Mouse (Mus musculus) left cerebral cortex, adult 18-20 months (tissue): ENCODE results near the gene Zbed6. TPM values are rescaled to one million over a fixed set of nuclear protein-coding genes. Genes with fewer than 3 reads are reported as not detected.

Experiments
- DNase-seq, 2 experiments: peaks; one replicate each; pipeline ENCODE4 v3.0.0; 2021 to 2022; ENCODE audit warnings: low spot score in 2 of 2, mixed read lengths in 1 of 2
- total RNA-seq, 2 experiments: library from RNA; stranded (reverse); gene quantifications; 2 replicates each; pipeline ENCODE4 v1.2.3; 2021

Gene Zbed6
- total RNA-seq, 2 experiments from 2014 or later: 8.3 TPM

- DNase-seq: peak; percentile 19 to 44
Observed at GRCm38 (mm10) chr1:133663427-133663826, 2.7 kb upstream of the Zbed6 start.

- DNase-seq: no peak
Observed at GRCm38 (mm10) chr1:133662941-133663340, 2.3 kb upstream of the Zbed6 start.

- peak; percentile 87 to 93 for DNase-seq
Observed at GRCm38 (mm10) chr1:133661203-133661933, 683 bp upstream of the Zbed6 start, which contains the start of gene Gm38394. TSS of gene Gm38394 (minus strand) at chr1:133661318.

GRCm38 (mm10) chr1:133658878-133659277, 1.8 kb downstream of the Zbed6 start:
- no peak for DNase-seq

- DNase-seq: no peak
Observed at GRCm38 (mm10) chr1:133656811-133657210, 3.9 kb downstream of the Zbed6 start.

- DNase-seq: no peak
Observed at GRCm38 (mm10) chr1:133653033-133653432, 7.7 kb downstream of the Zbed6 start.

DNA sequence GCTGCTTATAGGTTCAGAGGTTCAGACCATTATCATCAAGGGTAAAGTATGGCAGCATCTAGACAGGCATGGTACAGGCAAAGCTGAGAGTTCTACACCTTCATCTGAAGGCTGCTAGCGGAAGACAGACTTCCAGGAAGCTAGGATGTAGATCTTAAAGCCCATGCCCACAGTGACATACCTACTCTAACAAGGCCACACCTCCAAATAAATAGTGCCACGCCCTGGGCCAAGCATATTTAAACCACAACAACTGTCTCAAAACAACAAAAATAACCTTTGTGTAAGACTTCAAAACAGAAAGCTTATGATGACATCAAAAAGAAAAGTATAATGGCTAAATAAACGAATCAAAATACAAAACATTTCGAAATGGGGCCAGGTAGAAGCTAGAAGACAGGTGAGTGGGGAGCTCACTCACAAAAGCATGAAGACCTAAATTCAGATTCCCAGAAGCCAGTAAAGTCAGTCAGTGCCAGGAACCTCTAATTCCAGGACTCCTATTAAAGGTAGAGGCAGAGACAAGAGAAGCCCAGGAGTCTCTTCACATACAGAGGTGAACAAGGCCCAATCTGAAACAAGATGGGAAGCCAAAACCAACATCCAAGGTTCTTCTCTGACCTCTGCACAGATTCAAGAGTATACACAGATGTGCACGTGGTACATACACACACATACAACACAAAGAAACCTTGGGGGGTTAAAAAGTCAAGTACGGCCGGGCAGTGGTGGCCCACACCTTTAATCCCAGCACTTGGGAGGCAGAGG, 10.2 kb downstream of the Zbed6 start:
- no peak for DNase-seq

DNA sequence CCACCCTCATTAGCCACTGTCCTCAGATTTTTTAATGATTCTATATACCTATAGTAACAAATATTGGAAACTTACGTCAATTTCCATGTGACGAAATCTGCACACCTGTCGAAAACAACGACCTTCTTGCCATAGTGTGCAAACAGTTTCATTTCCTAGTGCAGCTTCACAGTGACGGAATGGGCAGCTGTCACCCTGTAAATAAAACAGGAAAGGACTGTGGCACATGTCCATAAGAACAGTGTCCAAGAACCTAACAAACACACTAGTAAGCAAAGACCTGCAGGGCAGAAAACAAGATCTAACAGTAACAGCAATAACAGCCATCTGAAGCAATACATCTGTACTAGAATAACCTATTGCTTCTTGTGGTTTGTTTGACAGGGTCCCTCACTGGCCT, 15.0 kb downstream of the Zbed6 start:
- DNase-seq: no peak

- DNase-seq: no peak
Observed at GRCm38 (mm10) chr1:133641163-133641562, 19.5 kb downstream of the Zbed6 start.

- DNase-seq: no peak
Observed at GRCm38 (mm10) chr1:133638517-133638916, 22.2 kb downstream of the Zbed6 start.

DNA sequence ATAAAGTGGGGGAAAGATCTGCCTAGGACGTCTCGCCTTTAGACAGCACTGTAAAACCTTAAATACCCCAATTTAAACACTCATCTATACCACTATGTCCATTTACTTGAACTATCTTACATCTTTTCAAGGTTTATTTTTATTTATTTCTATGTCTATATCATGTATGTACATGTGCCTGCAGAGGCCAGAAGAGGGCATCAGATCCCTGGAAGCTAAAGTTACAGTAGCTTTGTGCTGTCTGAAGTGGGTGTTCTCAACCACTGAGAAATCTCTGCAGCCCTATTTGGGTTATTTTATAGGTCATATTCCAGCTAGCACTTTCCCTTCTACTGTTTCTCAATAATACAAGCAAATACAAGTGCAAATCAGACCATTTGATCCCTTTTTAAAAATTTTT, 28.5 kb downstream of the Zbed6 start:
- DNase-seq: no peak

DNA sequence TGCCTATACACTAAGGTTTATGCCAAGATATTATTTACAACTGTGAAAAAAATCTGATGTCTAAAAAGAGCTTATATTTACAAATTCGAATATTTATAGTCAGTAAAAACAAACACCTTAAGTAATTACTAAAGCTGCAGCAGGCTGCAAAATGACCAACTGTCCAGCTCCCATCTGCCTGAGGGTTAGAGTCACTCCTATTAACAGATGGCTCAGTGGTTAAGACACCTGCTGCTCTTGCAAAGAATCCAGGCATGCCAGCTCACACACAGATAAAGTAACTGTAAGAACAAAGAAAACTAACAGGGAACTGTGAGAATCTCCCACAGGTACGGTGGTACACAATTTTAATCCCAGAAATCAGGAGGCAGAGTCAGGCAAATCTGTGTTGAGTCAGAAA, 35.6 kb downstream of the Zbed6 start:
- no peak for DNase-seq

- DNase-seq: no peak
Observed at GRCm38 (mm10) chr1:133618311-133618710, 42.4 kb downstream of the Zbed6 start.

GRCm38 (mm10) chr1:133617908-133618307, 42.8 kb downstream of the Zbed6 start:
- no peak for DNase-seq

DNA sequence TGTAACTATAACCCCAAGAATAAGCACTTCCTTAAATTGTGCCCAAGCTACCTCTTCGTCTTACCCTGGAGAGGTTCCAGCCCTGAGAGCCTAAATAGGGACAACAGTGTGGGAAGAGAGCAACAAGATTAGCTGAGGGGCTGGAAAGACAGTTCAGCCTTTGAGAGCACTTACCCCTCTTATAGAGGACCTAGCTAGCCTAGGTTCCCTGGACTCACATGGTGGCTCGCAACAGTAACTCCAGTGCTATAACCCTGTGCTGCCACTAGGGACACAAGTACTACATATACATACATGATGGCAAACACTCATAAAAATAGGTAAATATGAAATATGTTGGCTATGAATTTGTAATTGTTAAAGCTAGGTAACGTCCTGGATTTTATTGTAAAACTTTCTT, 46.9 kb downstream of the Zbed6 start:
- no peak for DNase-seq

DNA sequence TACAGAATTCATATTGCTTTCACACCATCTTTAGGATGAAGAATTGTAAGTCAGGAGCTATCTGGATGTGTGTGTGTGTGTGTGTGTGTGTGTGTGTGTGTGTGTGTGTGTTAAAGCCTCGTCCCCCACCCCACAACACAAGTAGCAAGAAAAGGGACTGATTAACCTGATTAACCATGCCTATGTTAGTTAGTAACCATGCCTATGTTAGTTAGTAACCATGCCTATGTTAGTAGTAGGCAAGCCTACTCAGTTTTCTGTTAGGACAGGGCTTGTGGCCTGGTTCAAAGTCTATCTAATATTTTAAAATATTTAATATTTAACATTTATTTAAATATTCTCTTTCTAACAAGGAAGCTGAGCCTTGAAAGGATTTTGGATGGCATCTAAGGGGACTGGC, 49.2 kb downstream of the Zbed6 start:
- DNase-seq: no peak

DNA sequence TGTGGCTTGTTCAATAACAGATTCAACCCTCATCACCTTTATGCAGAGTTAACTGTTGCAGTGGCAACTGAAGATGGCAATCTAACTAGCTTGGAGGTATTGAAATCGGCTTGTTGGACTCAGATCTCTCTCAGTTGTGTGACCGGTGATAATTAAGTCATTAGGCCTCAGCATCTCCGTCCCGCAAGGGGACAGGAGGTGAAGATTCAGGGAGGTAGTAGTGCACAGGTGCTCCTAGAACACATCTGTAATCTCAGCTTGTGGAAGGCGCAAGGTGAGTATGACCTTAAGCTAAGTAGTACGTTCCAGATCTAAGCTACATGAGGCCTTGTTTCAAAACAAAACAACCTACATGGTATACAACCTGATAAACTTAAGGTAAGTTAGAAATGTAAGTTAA, 50.1 kb downstream of the Zbed6 start:
- no peak for DNase-seq

DNA sequence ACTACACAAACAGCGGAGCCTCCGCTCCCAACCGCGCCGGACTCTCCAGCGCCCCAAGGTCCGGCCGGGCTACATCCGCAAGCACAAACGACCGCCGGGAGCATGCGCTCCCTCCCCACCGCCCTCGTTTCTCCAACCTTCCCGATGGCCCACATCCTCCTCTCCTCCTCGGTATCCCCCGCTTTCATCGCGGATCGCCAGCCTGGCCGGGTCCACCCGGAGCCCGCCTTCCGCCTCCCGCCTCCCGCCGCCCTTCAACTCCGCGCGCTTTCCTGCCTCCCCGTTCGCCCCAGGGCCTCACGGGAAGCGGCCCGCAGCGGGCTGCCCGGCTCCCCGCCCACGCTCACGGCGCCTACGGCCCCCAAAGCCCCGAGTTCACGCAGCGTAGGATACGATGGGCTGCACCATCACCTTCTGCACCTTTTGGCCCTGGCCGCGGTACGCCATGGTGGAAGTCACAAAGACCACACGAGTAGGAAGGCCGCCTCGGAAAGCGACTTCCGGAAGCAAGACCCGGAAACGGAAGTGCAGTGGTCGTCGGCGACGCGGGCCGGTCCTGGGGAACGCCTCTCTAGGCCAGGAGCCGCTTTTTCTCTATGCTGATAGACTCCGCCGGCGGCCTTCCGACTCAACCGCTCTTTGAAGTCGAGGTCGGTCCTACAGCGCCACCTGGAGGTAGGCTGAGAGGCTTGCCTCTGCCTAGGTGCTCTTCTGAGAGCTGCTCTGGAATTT, 50.7 kb downstream of the Zbed6 start, which contains the start of gene Snrpe:
Snrpe (minus strand) TSS at position 521 of the 732 bp plus-strand sequence.
- DNase-seq: peak; percentile 97 to 98
